Mouse (Mus musculus): ENCODE measurements around the gene Cntn4. TPM values are rescaled to one million over a fixed set of nuclear protein-coding genes. Genes with fewer than 3 reads are reported as not detected.

Cntn4 gene
- total RNA-seq, 2 experiments from 2014 or later: not detected

- intact Hi-C loops (cut with DNase I): no loop called here
Measured at GRCm38 (mm10) chr6:106441246-106441645, 763.8 kb downstream of the Cntn4 start.

GRCm38 (mm10) chr6:106454131-106454838 lies 776.8 kb downstream of the Cntn4 start:
- intact Hi-C loops (cut with DNase I): no loop called here
- DNase-seq: no peak

More at GRCm38 (mm10) chr6:106441246-106441645, 763.8 kb downstream of the Cntn4 start:
- DNase-seq: no peak

GRCm38 (mm10) chr6:106455616-106456015 lies 778.2 kb downstream of the Cntn4 start:
- no peak for DNase-seq
- intact Hi-C loops (cut with DNase I): no loop called here

GRCm38 (mm10) chr6:106458166-106458565 lies 780.7 kb downstream of the Cntn4 start:
- intact Hi-C loops (cut with DNase I): no loop called here
- no peak for DNase-seq

GRCm38 (mm10) chr6:106462403-106462802 lies 784.9 kb downstream of the Cntn4 start:
- intact Hi-C loops (cut with DNase I): no loop called here
- DNase-seq: no peak

GRCm38 (mm10) chr6:106463857-106464256 lies 786.4 kb downstream of the Cntn4 start:
- no peak for DNase-seq
- intact Hi-C loops (cut with DNase I): no loop called here

GRCm38 (mm10) chr6:106465766-106466165 lies 788.3 kb downstream of the Cntn4 start:
- no peak for DNase-seq
- intact Hi-C loops (cut with DNase I): no loop called here

- intact Hi-C loops (cut with DNase I): no loop called here
- DNase-seq: no peak
Measured at GRCm38 (mm10) chr6:106466267-106467029, 789.0 kb downstream of the Cntn4 start.

GRCm38 (mm10) chr6:106471840-106472608 lies 794.6 kb downstream of the Cntn4 start:
- DNase-seq: no peak
- intact Hi-C loops (cut with DNase I): no loop called here

- intact Hi-C loops (cut with DNase I): no loop called here
Measured at GRCm38 (mm10) chr6:106473871-106474270, 796.4 kb downstream of the Cntn4 start.

GRCm38 (mm10) chr6:106481533-106481932 lies 804.1 kb downstream of the Cntn4 start:
- intact Hi-C loops (cut with DNase I): no loop called here

More at GRCm38 (mm10) chr6:106473871-106474270, 796.4 kb downstream of the Cntn4 start:
- DNase-seq: no peak

GRCm38 (mm10) chr6:106496303-106496702 lies 818.8 kb downstream of the Cntn4 start:
- intact Hi-C loops (cut with DNase I): no loop called here
- DNase-seq: no peak

More at GRCm38 (mm10) chr6:106481533-106481932, 804.1 kb downstream of the Cntn4 start:
- no peak for DNase-seq

GRCm38 (mm10) chr6:106499166-106499565 lies 821.7 kb downstream of the Cntn4 start:
- DNase-seq: no peak
- intact Hi-C loops (cut with DNase I): no loop called here

GRCm38 (mm10) chr6:106503961-106504360 lies 826.5 kb downstream of the Cntn4 start:
- DNase-seq: no peak
- intact Hi-C loops (cut with DNase I): no loop called here

GRCm38 (mm10) chr6:106520367-106520766 lies 842.9 kb downstream of the Cntn4 start:
- intact Hi-C loops (cut with DNase I): no loop called here

GRCm38 (mm10) chr6:106543500-106543899 lies 866.0 kb downstream of the Cntn4 start:
- no peak for DNase-seq
- intact Hi-C loops (cut with DNase I): no loop called here

More at GRCm38 (mm10) chr6:106520367-106520766, 842.9 kb downstream of the Cntn4 start:
- DNase-seq: no peak

- intact Hi-C loops (cut with DNase I): no loop called here
- DNase-seq: no peak
Measured at GRCm38 (mm10) chr6:106561649-106562048, 884.2 kb downstream of the Cntn4 start.

- DNase-seq: peak; percentile 5 to 16
- intact Hi-C loops (cut with DNase I): no loop called here
Measured at GRCm38 (mm10) chr6:106565316-106565715, 887.9 kb downstream of the Cntn4 start.

- intact Hi-C loops (cut with DNase I): no loop called here
- no peak for DNase-seq
Measured at GRCm38 (mm10) chr6:106565769-106566459, 888.5 kb downstream of the Cntn4 start.

- intact Hi-C loops (cut with DNase I): no loop called here
- DNase-seq: no peak
Measured at GRCm38 (mm10) chr6:106566929-106567621, 889.6 kb downstream of the Cntn4 start.
